Mouse (Mus musculus) C2C12 (cell line): ENCODE results near the gene Bmx. TPM values are rescaled to one million over a fixed set of nuclear protein-coding genes. Genes with fewer than 3 reads are reported as not detected.

Source experiments
- H3K27me3 ChIP-seq: one replicate; pipeline ENCODE4 v1.6.1; 2011; ENCODE audit not compliant: control insufficient read depth, insufficient read depth, insufficient read length
- H3K36me3 ChIP-seq: one replicate; pipeline ENCODE4 v1.6.1; 2011; ENCODE audit not compliant: control insufficient read depth, insufficient read depth
- H3K4me3 ChIP-seq: one replicate; pipeline ENCODE4 v1.5.1; 2011; ENCODE audit warnings: mild to moderate bottlenecking, control low read depth; ENCODE audit not compliant: poor library complexity, insufficient read depth, severe bottlenecking
- H3K79me2 ChIP-seq: one replicate; pipeline ENCODE4 v1.6.1; 2011; ENCODE audit not compliant: control insufficient read depth, insufficient read depth
- H3K79me3 ChIP-seq: one replicate; pipeline ENCODE4 v1.6.1; 2011; ENCODE audit warnings: low read depth, control low read depth
- H3ac ChIP-seq: one replicate; pipeline ENCODE3; 2011; ENCODE audit warnings: low read depth; ENCODE audit not compliant: control insufficient read depth, insufficient read length
- CEBPB ChIP-seq: IDR thresholded peaks from one replicate; pipeline ENCODE4 v1.6.1; 2011; ENCODE audit warnings: low read depth, mild to moderate bottlenecking, control low read depth, moderate library complexity
- CTCF ChIP-seq: IDR thresholded peaks from one replicate; pipeline ENCODE4 v1.5.1; 2011; ENCODE audit not compliant: control insufficient read depth, insufficient read depth, insufficient read length
- FOSL1 ChIP-seq: IDR thresholded peaks from one replicate; pipeline ENCODE4 v1.8.0; 2011; ENCODE audit warnings: mild to moderate bottlenecking, low read length; ENCODE audit not compliant: poor library complexity, insufficient read depth, severe bottlenecking
- MAX ChIP-seq: IDR thresholded peaks from one replicate; pipeline ENCODE4 v1.6.1; 2011; ENCODE audit warnings: mild to moderate bottlenecking, control low read depth
- MYOD1 ChIP-seq: IDR thresholded peaks from one replicate; pipeline ENCODE4 v1.6.1; 2011; ENCODE audit warnings: low read depth; ENCODE audit not compliant: control insufficient read depth, insufficient read length
- MYOG ChIP-seq: IDR thresholded peaks from one replicate; pipeline ENCODE4 v1.6.1; 2011; ENCODE audit not compliant: control insufficient read depth, insufficient read length; ENCODE audit errors: extremely low read depth
- USF1 ChIP-seq: IDR thresholded peaks from one replicate; pipeline ENCODE4 v1.6.1; 2011; ENCODE audit warnings: low read depth, mild to moderate bottlenecking, control low read depth, moderate library complexity
- polyA plus RNA-seq: library from polyadenylated mRNA; unstranded; fragments of >200 nt; fragmentation: generic; extraction: Trizol; gene quantifications from one replicate; pipeline ENCODE4 v1.2.1, GENCODE M21; 2012; ENCODE audit warnings: missing spikeins

Bmx gene
- polyA plus RNA-seq, 1 experiment = not detected

DNA sequence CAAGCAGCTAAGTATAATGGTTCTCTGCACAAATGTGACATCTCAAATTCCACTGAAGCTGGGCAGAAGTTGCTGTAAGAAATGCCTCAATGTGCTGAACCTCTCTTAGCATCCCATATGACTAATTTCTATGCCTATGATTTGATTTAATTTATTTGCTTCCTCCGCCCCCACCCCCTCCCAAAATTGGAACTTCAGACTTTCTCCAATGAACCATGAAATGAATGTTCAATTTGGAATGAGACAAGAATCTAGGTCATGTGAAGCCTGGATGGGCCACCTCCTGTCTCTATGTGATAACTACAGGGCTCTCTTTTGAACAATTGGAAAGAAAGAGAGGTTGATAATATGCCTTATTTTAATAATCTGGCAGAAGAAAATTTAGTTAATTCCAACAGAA, 82.7 kb downstream of the Bmx start:
- no peaks in the 10 kb centered on the region for H3K36me3 ChIP-seq
- H3K27me3 ChIP-seq = no peaks in the 10 kb centered on the region
- no peak for TF ChIP-seq MYOD1
- TF ChIP-seq CTCF = no peak
- TF ChIP-seq MYOG = no peak
- no peak for TF ChIP-seq FOSL1
- TF ChIP-seq USF1 = no peak
- TF ChIP-seq CEBPB = no peak
- no peak for TF ChIP-seq MAX
- no peaks in the 10 kb centered on the region for H3K79me3 ChIP-seq
- no peak overlapping the region for H3ac ChIP-seq
- no peak overlapping the region for H3K4me3 ChIP-seq
- H3K79me2 ChIP-seq = no peaks in the 10 kb centered on the region

DNA sequence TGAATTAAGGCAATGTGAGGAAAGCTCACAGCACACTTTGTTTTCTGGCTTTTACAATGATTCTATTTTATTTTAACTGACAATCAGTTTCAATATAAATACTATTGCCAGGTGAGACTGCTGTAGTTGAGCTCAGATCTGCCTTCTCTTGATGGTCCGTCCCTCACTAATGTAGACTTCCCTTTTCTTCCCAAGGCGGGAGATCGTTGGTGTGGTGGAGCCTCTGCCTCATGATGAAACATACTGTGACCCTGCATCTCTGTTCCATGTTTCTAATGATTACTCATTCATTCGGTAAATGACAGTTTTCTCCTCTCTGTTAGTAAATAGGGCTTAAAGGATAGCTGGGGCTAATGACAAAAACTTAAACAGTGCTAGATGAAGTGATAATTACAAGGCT, 84.1 kb downstream of the Bmx start:
- H3ac ChIP-seq = no peak overlapping the region
- no peaks in the 10 kb centered on the region for H3K36me3 ChIP-seq
- H3K27me3 ChIP-seq = no peaks in the 10 kb centered on the region
- no peaks in the 10 kb centered on the region for H3K79me3 ChIP-seq
- H3K79me2 ChIP-seq = no peaks in the 10 kb centered on the region
- TF ChIP-seq CTCF (no peak), MYOG (no peak), CEBPB (no peak), FOSL1 (no peak), MYOD1 (no peak), MAX (no peak), USF1 (no peak)
- no peak overlapping the region for H3K4me3 ChIP-seq

GRCm38 (mm10) chrX:164171034-164171433, 87.0 kb downstream of the Bmx start:
- Histone ChIP-seq H3ac (no peak overlapping the region), H3K27me3 (no peaks in the 10 kb centered on the region), H3K79me2 (no peaks in the 10 kb centered on the region), H3K36me3 (no peaks in the 10 kb centered on the region), H3K4me3 (no peak overlapping the region), H3K79me3 (no peaks in the 10 kb centered on the region)
- no peak for TF ChIP-seq MYOD1
- no peak for TF ChIP-seq CEBPB
- TF ChIP-seq CTCF = no peak
- TF ChIP-seq USF1 = no peak
- TF ChIP-seq FOSL1 = no peak
- no peak for TF ChIP-seq MYOG
- no peak for TF ChIP-seq MAX

GRCm38 (mm10) chrX:164164681-164165080, 93.3 kb downstream of the Bmx start:
- TF ChIP-seq MYOD1 (no peak), CTCF (no peak)
- Histone ChIP-seq H3K79me2 (no peaks in the 10 kb centered on the region), H3K36me3 (no peaks in the 10 kb centered on the region), H3ac (no peak overlapping the region), H3K27me3 (no peaks in the 10 kb centered on the region), H3K79me3 (no peaks in the 10 kb centered on the region), H3K4me3 (no peak overlapping the region)

GRCm38 (mm10) chrX:164154594-164154993, 103.4 kb downstream of the Bmx start:
- no peaks in the 10 kb centered on the region for H3K27me3 ChIP-seq
- no peaks in the 10 kb centered on the region for H3K79me2 ChIP-seq
- no peak overlapping the region for H3K4me3 ChIP-seq
- TF ChIP-seq USF1 (no peak), MYOD1 (no peak), MYOG (no peak), FOSL1 (no peak), MAX (no peak), CEBPB (no peak), CTCF (no peak)
- no peak overlapping the region for H3ac ChIP-seq
- no peaks in the 10 kb centered on the region for H3K79me3 ChIP-seq
- no peaks in the 10 kb centered on the region for H3K36me3 ChIP-seq

- H3K36me3 ChIP-seq = no peaks in the 10 kb centered on the region
- H3K4me3 ChIP-seq = no peak overlapping the region
- no peak overlapping the region for H3ac ChIP-seq
- H3K79me2 ChIP-seq = no peaks in the 10 kb centered on the region
- no peak for TF ChIP-seq CEBPB
- no peak for TF ChIP-seq CTCF
- TF ChIP-seq FOSL1 = no peak
- TF ChIP-seq MAX = no peak
- TF ChIP-seq MYOG = no peak
- no peak for TF ChIP-seq MYOD1
- no peak for TF ChIP-seq USF1
- H3K27me3 ChIP-seq = no peaks in the 10 kb centered on the region
- H3K79me3 ChIP-seq = no peaks in the 10 kb centered on the region
Measured at GRCm38 (mm10) chrX:164153606-164154005, 104.4 kb downstream of the Bmx start.
